Mouse (Mus musculus): ENCODE measurements around the gene 4930438A08Rik. TPM values are rescaled to one million over a fixed set of nuclear protein-coding genes. Genes with fewer than 3 reads are reported as not detected.
"Not testable (repeated sequence)": the region's sequence is repeated elsewhere in the genome, so short reads cannot be mapped to it uniquely, and the experiment has no call there.

Gene 4930438A08Rik
- polyA plus RNA-seq, 1 experiment from 2014 or later = not detected

GRCm38 (mm10) chr11:58297396-58297795 is 22.8 kb downstream of the 4930438A08Rik start:
- H3K27ac ChIP-seq (ENCODE audit: low read length) = no peak overlapping the region
- peaks cover 5% of the 10 kb centered on the region; the same call in 1 of the 2 replicates for H3K4me1 ChIP-seq (ENCODE audit: control insufficient read depth, insufficient read depth, low read length)
- H3K27me3 ChIP-seq (replicated peaks; ENCODE audit: control insufficient read depth, insufficient read depth, low read length) = no peaks in the 10 kb centered on the region
- no peaks in the 10 kb centered on the region for H3K9me3 ChIP-seq (ENCODE audit: control insufficient read depth, low read length)
- H3K36me3 ChIP-seq (ENCODE audit: control insufficient read depth, insufficient read depth, low read length) = no peaks in the 10 kb centered on the region
- WGBS = 84% methylated on average over 6 of the region's 6 CpGs
- no peak for ATAC-seq
- no peak overlapping the region for H3K4me2 ChIP-seq (ENCODE audit: low read depth, low read length)
- H3K4me3 ChIP-seq (ENCODE audit: low read length) = no peak overlapping the region
- H3K9ac ChIP-seq (ENCODE audit: low read depth, low read length) = no peak overlapping the region

- no peak for ATAC-seq
Observed at GRCm38 (mm10) chr11:58301057-58301456, 26.5 kb downstream of the 4930438A08Rik start.

GRCm38 (mm10) chr11:58301837-58302754 is 27.5 kb downstream of the 4930438A08Rik start:
- Histone ChIP-seq H3K27me3 (replicated peaks; ENCODE audit: control insufficient read depth, insufficient read depth, low read length) (no peaks in the 10 kb centered on the region), H3K9ac (ENCODE audit: low read depth, low read length) (peak overlapping the region; percentile 79), H3K36me3 (ENCODE audit: control insufficient read depth, insufficient read depth, low read length) (no peaks in the 10 kb centered on the region), H3K4me1 (ENCODE audit: control insufficient read depth, insufficient read depth, low read length) (peaks cover 14% of the 10 kb centered on the region), H3K9me3 (ENCODE audit: control insufficient read depth, low read length) (no peaks in the 10 kb centered on the region), H3K4me2 (ENCODE audit: low read depth, low read length) (peak overlapping the region; percentile 59), H3K27ac (ENCODE audit: low read length) (peak overlapping the region; percentile 95), H3K4me3 (ENCODE audit: low read length) (peak overlapping the region; percentile 70)
- ATAC-seq = peak; percentile 94
- under 1% methylated on average over 36 of the region's 36 CpGs for WGBS

More at GRCm38 (mm10) chr11:58301057-58301456, 26.5 kb downstream of the 4930438A08Rik start:
- Histone ChIP-seq H3K4me1 (ENCODE audit: control insufficient read depth, insufficient read depth, low read length) (peaks cover 8% of the 10 kb centered on the region; the same call in 1 of the 2 replicates), H3K27ac (ENCODE audit: low read length) (no peak overlapping the region; the same call in 1 of the 2 replicates), H3K9me3 (ENCODE audit: control insufficient read depth, low read length) (no peaks in the 10 kb centered on the region), H3K4me2 (ENCODE audit: low read depth, low read length) (peak overlapping the region; percentile 56), H3K27me3 (replicated peaks; ENCODE audit: control insufficient read depth, insufficient read depth, low read length) (no peaks in the 10 kb centered on the region), H3K9ac (ENCODE audit: low read depth, low read length) (peak overlapping the region; percentile 43; the same call in 1 of the 2 replicates), H3K36me3 (ENCODE audit: control insufficient read depth, insufficient read depth, low read length) (no peaks in the 10 kb centered on the region), H3K4me3 (ENCODE audit: low read length) (peak overlapping the region; percentile 31)
- 12% methylated on average over 13 of the region's 13 CpGs for WGBS

- peak; percentile 66 for ATAC-seq
- peak overlapping the region; percentile 70 for H3K4me3 ChIP-seq (ENCODE audit: low read length)
- peak overlapping the region; percentile 79 for H3K9ac ChIP-seq (ENCODE audit: low read depth, low read length)
- WGBS = 1% methylated on average over 26 of the region's 26 CpGs
- no peaks in the 10 kb centered on the region for H3K9me3 ChIP-seq (ENCODE audit: control insufficient read depth, low read length)
- H3K36me3 ChIP-seq (ENCODE audit: control insufficient read depth, insufficient read depth, low read length) = no peaks in the 10 kb centered on the region
- peak overlapping the region; percentile 59 for H3K4me2 ChIP-seq (ENCODE audit: low read depth, low read length)
- H3K4me1 ChIP-seq (ENCODE audit: control insufficient read depth, insufficient read depth, low read length) = peaks cover 19% of the 10 kb centered on the region
- H3K27me3 ChIP-seq (replicated peaks; ENCODE audit: control insufficient read depth, insufficient read depth, low read length) = no peaks in the 10 kb centered on the region
- H3K27ac ChIP-seq (ENCODE audit: low read length) = peak overlapping the region; percentile 95
Observed at GRCm38 (mm10) chr11:58302774-58303445, 28.3 kb downstream of the 4930438A08Rik start.

- 17% methylated on average over 7 of the region's 7 CpGs for WGBS
- Histone ChIP-seq H3K4me2 (ENCODE audit: low read depth, low read length) (peak overlapping the region; percentile 44), H3K4me3 (ENCODE audit: low read length) (peak overlapping the region; percentile 26), H3K9ac (ENCODE audit: low read depth, low read length) (no peak overlapping the region), H3K4me1 (ENCODE audit: control insufficient read depth, insufficient read depth, low read length) (peaks cover 21% of the 10 kb centered on the region), H3K27me3 (replicated peaks; ENCODE audit: control insufficient read depth, insufficient read depth, low read length) (no peaks in the 10 kb centered on the region), H3K36me3 (ENCODE audit: control insufficient read depth, insufficient read depth, low read length) (no peaks in the 10 kb centered on the region), H3K27ac (ENCODE audit: low read length) (no peak overlapping the region), H3K9me3 (ENCODE audit: control insufficient read depth, low read length) (no peaks in the 10 kb centered on the region)
- no peak for ATAC-seq
Observed at GRCm38 (mm10) chr11:58303594-58303993, 29.0 kb downstream of the 4930438A08Rik start.

- not testable (repeated sequence) for H3K4me2 ChIP-seq (ENCODE audit: low read depth, low read length); H3K36me3 ChIP-seq (ENCODE audit: control insufficient read depth, insufficient read depth, low read length); H3K27ac ChIP-seq (ENCODE audit: low read length); H3K4me3 ChIP-seq (ENCODE audit: low read length); H3K9me3 ChIP-seq (ENCODE audit: control insufficient read depth, low read length); H3K27me3 ChIP-seq (replicated peaks; ENCODE audit: control insufficient read depth, insufficient read depth, low read length); ATAC-seq; H3K9ac ChIP-seq (ENCODE audit: low read depth, low read length)
- peaks cover 21% of the 10 kb centered on the region for H3K4me1 ChIP-seq (ENCODE audit: control insufficient read depth, insufficient read depth, low read length)
- WGBS = 93% methylated on average over 8 of the region's 8 CpGs
Observed at GRCm38 (mm10) chr11:58305299-58305698, 30.7 kb downstream of the 4930438A08Rik start.

- Histone ChIP-seq H3K4me2 (ENCODE audit: low read depth, low read length) (peak within 1 kb of the TSS; percentile 98), H3K4me1 (ENCODE audit: control insufficient read depth, insufficient read depth, low read length) (peaks cover 17% of the 10 kb centered on the region), H3K4me3 (ENCODE audit: low read length) (peak within 1 kb of the TSS; percentile 66), H3K36me3 (ENCODE audit: control insufficient read depth, insufficient read depth, low read length) (no peaks in the 10 kb centered on the region), H3K9me3 (ENCODE audit: control insufficient read depth, low read length) (no peaks in the 10 kb centered on the region), H3K27ac (ENCODE audit: low read length) (peak within 1 kb of the TSS; percentile 81), H3K27me3 (replicated peaks; ENCODE audit: control insufficient read depth, insufficient read depth, low read length) (no peaks in the 10 kb centered on the region), H3K9ac (ENCODE audit: low read depth, low read length) (peak within 1 kb of the TSS; percentile 82)
- ATAC-seq = peak; percentile 54
- under 1% methylated on average over 34 of the region's 34 CpGs for WGBS
Observed at GRCm38 (mm10) chr11:58306860-58307308, 32.3 kb downstream of the 4930438A08Rik start, which contains the start of gene Zfp692. Gene Zfp692, plus strand, starts transcription at chr11:58307069.

GRCm38 (mm10) chr11:58307411-58308080 is 32.9 kb downstream of the 4930438A08Rik start:
- H3K4me3 ChIP-seq (ENCODE audit: low read length) = peak overlapping the region; percentile 66
- peaks cover 17% of the 10 kb centered on the region for H3K4me1 ChIP-seq (ENCODE audit: control insufficient read depth, insufficient read depth, low read length)
- H3K4me2 ChIP-seq (ENCODE audit: low read depth, low read length) = peak overlapping the region; percentile 98
- H3K27ac ChIP-seq (ENCODE audit: low read length) = peak overlapping the region; percentile 81
- H3K27me3 ChIP-seq (replicated peaks; ENCODE audit: control insufficient read depth, insufficient read depth, low read length) = no peaks in the 10 kb centered on the region
- no peaks in the 10 kb centered on the region for H3K9me3 ChIP-seq (ENCODE audit: control insufficient read depth, low read length)
- under 1% methylated on average over 42 of the region's 42 CpGs for WGBS
- H3K9ac ChIP-seq (ENCODE audit: low read depth, low read length) = peak overlapping the region; percentile 82
- peak; percentile 86 for ATAC-seq
- H3K36me3 ChIP-seq (ENCODE audit: control insufficient read depth, insufficient read depth, low read length) = no peaks in the 10 kb centered on the region
